Mouse (Mus musculus) cortical plate, adult 2 months (tissue): ENCODE measurements around the gene Piwil1. TPM values are rescaled to one million over a fixed set of nuclear protein-coding genes. Genes with fewer than 3 reads are reported as not detected.

Experiments used
- H3K27ac ChIP-seq: fragments of 200-500 bp; 2 replicates; pipeline ENCODE4 v1.5.1; 2012; ENCODE audit warnings: low read length, control low read depth, inconsistent platforms; ENCODE audit not compliant: insufficient read depth
- H3K4me1 ChIP-seq: fragments of 200-500 bp; 2 replicates; pipeline ENCODE4 v1.6.1; 2011; ENCODE audit warnings: low read length; ENCODE audit not compliant: control insufficient read depth, insufficient read depth
- H3K4me3 ChIP-seq: fragments of 200-500 bp; 2 replicates; pipeline ENCODE4 v1.5.1; 2011; ENCODE audit warnings: mild to moderate bottlenecking, low read length, control low read depth; ENCODE audit not compliant: insufficient read depth
- CTCF ChIP-seq: fragments of 200-500 bp; IDR thresholded peaks from 2 replicates; pipeline ENCODE4 v1.5.1; 2011; ENCODE audit warnings: mild to moderate bottlenecking, control low read depth, low read length; ENCODE audit not compliant: insufficient read depth; ENCODE audit errors: extremely low read depth
- POLR2A ChIP-seq: fragments of 200-500 bp; IDR thresholded peaks from 2 replicates; pipeline ENCODE4 v1.6.1; 2011; ENCODE audit warnings: mild to moderate bottlenecking, low read length, control low read depth; ENCODE audit not compliant: insufficient read depth; ENCODE audit errors: extremely low read depth
- polyA plus RNA-seq: library from polyadenylated mRNA; depleted of rRNA; stranded (reverse); fragments of >200 nt; gene quantifications from 2 replicates; pipeline ENCODE4 v1.2.3, GENCODE M21; 2012

The Piwil1 gene
- polyA plus RNA-seq, 1 experiment, result 0.10 TPM

- no peak overlapping the region for H3K4me3 ChIP-seq
- TF ChIP-seq POLR2A, result no peak
- TF ChIP-seq CTCF, result no peak
- H3K4me1 ChIP-seq, result no peaks in the 10 kb centered on the region
Measured at GRCm38 (mm10) chr5:128681456-128681855, 20.9 kb upstream of the Piwil1 start.

GRCm38 (mm10) chr5:128684192-128684591, 18.1 kb upstream of the Piwil1 start:
- Histone ChIP-seq H3K4me1 (no peaks in the 10 kb centered on the region), H3K27ac (no peak overlapping the region), H3K4me3 (no peak overlapping the region)
- TF ChIP-seq CTCF (no peak), POLR2A (no peak)

More at GRCm38 (mm10) chr5:128681456-128681855, 20.9 kb upstream of the Piwil1 start:
- no peak overlapping the region for H3K27ac ChIP-seq

- H3K27ac ChIP-seq, result no peak overlapping the region
- TF ChIP-seq CTCF (no peak), POLR2A (no peak)
- H3K4me3 ChIP-seq, result no peak overlapping the region
- no peaks in the 10 kb centered on the region for H3K4me1 ChIP-seq
Measured at GRCm38 (mm10) chr5:128684621-128685020, 17.7 kb upstream of the Piwil1 start.

GRCm38 (mm10) chr5:128687139-128687538, 15.2 kb upstream of the Piwil1 start:
- H3K27ac ChIP-seq, result no peak overlapping the region
- TF ChIP-seq POLR2A, result no peak
- TF ChIP-seq CTCF, result no peak
- H3K4me1 ChIP-seq, result no peaks in the 10 kb centered on the region
- H3K4me3 ChIP-seq, result no peak overlapping the region

GRCm38 (mm10) chr5:128694107-128694506, 8.2 kb upstream of the Piwil1 start:
- no peaks in the 10 kb centered on the region for H3K4me1 ChIP-seq
- no peak for TF ChIP-seq POLR2A
- TF ChIP-seq CTCF, result no peak

GRCm38 (mm10) chr5:128694611-128695325, 7.6 kb upstream of the Piwil1 start:
- no peaks in the 10 kb centered on the region for H3K4me1 ChIP-seq

More at GRCm38 (mm10) chr5:128694107-128694506, 8.2 kb upstream of the Piwil1 start:
- Histone ChIP-seq H3K4me3 (no peak overlapping the region), H3K27ac (no peak overlapping the region)

GRCm38 (mm10) chr5:128696824-128697223, 5.5 kb upstream of the Piwil1 start:
- H3K4me3 ChIP-seq, result no peak overlapping the region
- no peak for TF ChIP-seq CTCF
- no peak for TF ChIP-seq POLR2A

More at GRCm38 (mm10) chr5:128694611-128695325, 7.6 kb upstream of the Piwil1 start:
- Histone ChIP-seq H3K27ac (no peak overlapping the region), H3K4me3 (no peak overlapping the region)
- no peak for TF ChIP-seq POLR2A
- TF ChIP-seq CTCF, result no peak

GRCm38 (mm10) chr5:128700716-128701115, 1.6 kb upstream of the Piwil1 start:
- no peaks in the 10 kb centered on the region for H3K4me1 ChIP-seq
- no peak for TF ChIP-seq POLR2A
- TF ChIP-seq CTCF, result no peak
- no peak overlapping the region for H3K27ac ChIP-seq
- H3K4me3 ChIP-seq, result no peak overlapping the region

More at GRCm38 (mm10) chr5:128696824-128697223, 5.5 kb upstream of the Piwil1 start:
- H3K4me1 ChIP-seq, result no peaks in the 10 kb centered on the region
- no peak overlapping the region for H3K27ac ChIP-seq

GRCm38 (mm10) chr5:128703688-128704087, 1.4 kb downstream of the Piwil1 start:
- H3K27ac ChIP-seq, result no peak overlapping the region
- no peak overlapping the region for H3K4me3 ChIP-seq
- H3K4me1 ChIP-seq, result no peaks in the 10 kb centered on the region
- no peak for TF ChIP-seq CTCF
- no peak for TF ChIP-seq POLR2A
